Mouse (Mus musculus) midbrain, embryonic 11.5 days (tissue): Measurements from ENCODE around the gene Mettl7b. TPM values are rescaled to one million over a fixed set of nuclear protein-coding genes. Genes with fewer than 3 reads are reported as not detected.

Source experiments
- ATAC-seq: fragments of 200-750 bp; cut with Nextera tagmentation; 2 replicates; pipeline ENCODE4 v1.8.0; 2017; ENCODE audit warnings: moderate TSS enrichment, moderate library complexity; ENCODE audit not compliant: low FRiP score
- DNase-seq: peaks from one replicate; pipeline ENCODE4 v3.0.0; 2015; ENCODE audit warnings: low spot score; ENCODE audit errors: missing footprints
- H3K27ac ChIP-seq: fragments of 300-500 bp; sonication (generic); 2 replicates; pipeline ENCODE4 v1.5.1; 2014; ENCODE audit warnings: low read depth, low read length
- H3K27me3 ChIP-seq: fragments of 300-500 bp; sonication (generic); 2 replicates; pipeline ENCODE4 v1.6.1; 2014; ENCODE audit warnings: mild to moderate bottlenecking, low read length, moderate library complexity, mixed read lengths; ENCODE audit not compliant: control insufficient read depth, insufficient read depth
- H3K36me3 ChIP-seq: fragments of 300-500 bp; sonication (generic); 2 replicates; pipeline ENCODE4 v1.6.1; 2014; ENCODE audit warnings: mild to moderate bottlenecking, low read length, moderate library complexity, mixed read lengths; ENCODE audit not compliant: control insufficient read depth, insufficient read depth
- H3K4me1 ChIP-seq: fragments of 300-500 bp; sonication (generic); 2 replicates; pipeline ENCODE4 v1.6.1; 2014; ENCODE audit warnings: low read length; ENCODE audit not compliant: control insufficient read depth, insufficient read depth
- H3K4me2 ChIP-seq: fragments of 300-500 bp; sonication (generic); 2 replicates; pipeline ENCODE4 v1.6.1; 2014; ENCODE audit warnings: mild to moderate bottlenecking, moderate library complexity
- H3K4me3 ChIP-seq: fragments of 300-500 bp; sonication (generic); 2 replicates; pipeline ENCODE4 v1.5.1; 2014; ENCODE audit warnings: low read depth, low read length
- H3K9ac ChIP-seq: fragments of 300-500 bp; sonication (generic); 2 replicates; pipeline ENCODE4 v1.6.1; 2014; ENCODE audit warnings: low read length
- H3K9me3 ChIP-seq: fragments of 300-500 bp; sonication (generic); 2 replicates; pipeline ENCODE4 v1.6.1; 2016; ENCODE audit warnings: low read length; ENCODE audit not compliant: control insufficient read depth
- WGBS: fragments of 180-500 bp; shearing (Covaris S2); extraction: QIAGEN DNeasy Blood & Tissue Kit; methylation state at CpG from one replicate; pipeline ENCODE4 v1.1.7; 2014; 5-methylcytosine and 5-hydroxymethylcytosine counted together
- polyA plus RNA-seq: library from polyadenylated mRNA; unstranded; fragments of >200 nt; fragmentation: Nextera tagmentation; extraction: Ambion mirVana; gene quantifications from 2 replicates; pipeline ENCODE4 v1.2.1, GENCODE M21; 2014

The Mettl7b gene
- polyA plus RNA-seq, 1 experiment from 2014 or later, result not detected

GRCm38 (mm10) chr10:128922822-128923012, 38.1 kb downstream of the Mettl7b start, which contains the start of gene Rdh5:
Rdh5 (minus strand) TSS chr10:128922888.
- WGBS, result 10% methylated on average over 1 of the region's 1 CpGs
- no peaks in the 10 kb centered on the region for H3K9me3 ChIP-seq
- peak within 1 kb of the TSS; percentile 50 for H3K4me2 ChIP-seq
- H3K4me1 ChIP-seq, result peaks cover 16% of the 10 kb centered on the region
- ATAC-seq, result no peak
- H3K27me3 ChIP-seq, result no peaks in the 10 kb centered on the region
- H3K36me3 ChIP-seq, result no peaks in the 10 kb centered on the region
- peak within 1 kb of the TSS; percentile 64 for H3K27ac ChIP-seq
- DNase-seq, result no peak
- peak within 1 kb of the TSS; percentile 76 for H3K9ac ChIP-seq
- peak within 1 kb of the TSS; percentile 66 for H3K4me3 ChIP-seq

- Histone ChIP-seq H3K36me3 (no peaks in the 10 kb centered on the region), H3K4me2 (peak overlapping the region; percentile 50), H3K4me1 (peaks cover 16% of the 10 kb centered on the region), H3K27ac (no peak overlapping the region), H3K9ac (peak overlapping the region; percentile 76), H3K9me3 (no peaks in the 10 kb centered on the region), H3K27me3 (no peaks in the 10 kb centered on the region), H3K4me3 (peak overlapping the region; percentile 66)
- ATAC-seq (no peak), DNase-seq (no peak)
- WGBS, result 75% methylated on average over 16 of the region's 16 CpGs
Observed at GRCm38 (mm10) chr10:128921883-128922821, 38.6 kb downstream of the Mettl7b start.

GRCm38 (mm10) chr10:128921251-128921650, 39.5 kb downstream of the Mettl7b start:
- H3K27ac ChIP-seq, result no peak overlapping the region
- H3K27me3 ChIP-seq, result no peaks in the 10 kb centered on the region
- no peaks in the 10 kb centered on the region for H3K36me3 ChIP-seq
- H3K4me1 ChIP-seq, result peaks cover 16% of the 10 kb centered on the region
- H3K9ac ChIP-seq, result no peak overlapping the region
- DNase-seq (no peak), ATAC-seq (no peak)
- H3K4me3 ChIP-seq, result no peak overlapping the region
- WGBS, result 79% methylated on average over 1 of the region's 1 CpGs
- no peak overlapping the region for H3K4me2 ChIP-seq
- no peaks in the 10 kb centered on the region for H3K9me3 ChIP-seq

GRCm38 (mm10) chr10:128920736-128921161, 40.0 kb downstream of the Mettl7b start:
- no peak overlapping the region for H3K4me2 ChIP-seq
- H3K4me3 ChIP-seq, result no peak overlapping the region
- H3K9ac ChIP-seq, result no peak overlapping the region
- WGBS, result 69% methylated on average over 3 of the region's 3 CpGs
- H3K27me3 ChIP-seq, result no peaks in the 10 kb centered on the region
- DNase-seq (no peak), ATAC-seq (no peak)
- H3K4me1 ChIP-seq, result peaks cover 16% of the 10 kb centered on the region
- H3K27ac ChIP-seq, result no peak overlapping the region
- H3K9me3 ChIP-seq, result no peaks in the 10 kb centered on the region
- no peaks in the 10 kb centered on the region for H3K36me3 ChIP-seq

- no peak overlapping the region for H3K4me2 ChIP-seq
- H3K4me3 ChIP-seq, result no peak overlapping the region
- no peak for DNase-seq
- no peak overlapping the region for H3K9ac ChIP-seq
- peaks cover 16% of the 10 kb centered on the region for H3K4me1 ChIP-seq
- no peak overlapping the region for H3K27ac ChIP-seq
- no peak for ATAC-seq
- H3K9me3 ChIP-seq, result no peaks in the 10 kb centered on the region
- H3K36me3 ChIP-seq, result no peaks in the 10 kb centered on the region
- WGBS, result 77% methylated on average over 7 of the region's 7 CpGs
- no peaks in the 10 kb centered on the region for H3K27me3 ChIP-seq
Observed at GRCm38 (mm10) chr10:128919966-128920365, 40.8 kb downstream of the Mettl7b start.

- H3K4me2 ChIP-seq, result no peak overlapping the region
- H3K36me3 ChIP-seq, result no peaks in the 10 kb centered on the region
- H3K9me3 ChIP-seq, result no peaks in the 10 kb centered on the region
- H3K4me3 ChIP-seq, result no peak overlapping the region
- peak overlapping the region; percentile 21; the same call in 1 of the 2 replicates for H3K9ac ChIP-seq
- no peaks in the 10 kb centered on the region for H3K27me3 ChIP-seq
- 10% methylated on average over 6 of the region's 6 CpGs for WGBS
- ATAC-seq (no peak), DNase-seq (no peak)
- H3K27ac ChIP-seq, result 0 out of 2 replicates have a peak overlapping the region, but pooled peaks have one; percentile 2
- peaks cover 16% of the 10 kb centered on the region for H3K4me1 ChIP-seq
Observed at GRCm38 (mm10) chr10:128919203-128919631, 41.6 kb downstream of the Mettl7b start.

- Histone ChIP-seq H3K4me2 (no peak overlapping the region), H3K9me3 (no peaks in the 10 kb centered on the region), H3K4me3 (no peak overlapping the region), H3K9ac (no peak overlapping the region), H3K27me3 (no peaks in the 10 kb centered on the region), H3K36me3 (no peaks in the 10 kb centered on the region), H3K27ac (no peak overlapping the region), H3K4me1 (peaks cover 13% of the 10 kb centered on the region)
- DNase-seq (no peak), ATAC-seq (no peak)
- WGBS, result 76% methylated on average over 7 of the region's 7 CpGs
Observed at GRCm38 (mm10) chr10:128918246-128918645, 42.5 kb downstream of the Mettl7b start.

- WGBS, result 91% methylated on average over 6 of the region's 6 CpGs
- no peak overlapping the region for H3K4me3 ChIP-seq
- DNase-seq, result no peak
Observed at GRCm38 (mm10) chr10:128917400-128917799, 43.4 kb downstream of the Mettl7b start.

GRCm38 (mm10) chr10:128916665-128917064, 44.1 kb downstream of the Mettl7b start:
- H3K4me1 ChIP-seq, result peaks cover 5% of the 10 kb centered on the region

More at GRCm38 (mm10) chr10:128917400-128917799, 43.4 kb downstream of the Mettl7b start:
- Histone ChIP-seq H3K27ac (no peak overlapping the region), H3K4me2 (no peak overlapping the region), H3K27me3 (no peaks in the 10 kb centered on the region), H3K9ac (no peak overlapping the region), H3K9me3 (no peaks in the 10 kb centered on the region), H3K4me1 (peaks cover 8% of the 10 kb centered on the region), H3K36me3 (no peaks in the 10 kb centered on the region)
- ATAC-seq, result no peak

More at GRCm38 (mm10) chr10:128916665-128917064, 44.1 kb downstream of the Mettl7b start:
- H3K27me3 ChIP-seq, result no peaks in the 10 kb centered on the region
- H3K4me3 ChIP-seq, result no peak overlapping the region
- H3K9ac ChIP-seq, result no peak overlapping the region
- no peak overlapping the region for H3K4me2 ChIP-seq
- DNase-seq (no peak), ATAC-seq (no peak)
- 89% methylated on average over 3 of the region's 3 CpGs for WGBS
- H3K9me3 ChIP-seq, result no peaks in the 10 kb centered on the region
- no peaks in the 10 kb centered on the region for H3K36me3 ChIP-seq
- no peak overlapping the region for H3K27ac ChIP-seq
